Mouse (Mus musculus) liver, embryonic 14.5 days (tissue): ENCODE data around the gene Syne4.

Experiments
- CTCF ChIP-seq: IDR thresholded peaks from 2 replicates; pipeline ENCODE4 v1.5.1; 2016; ENCODE audit warnings: antibody characterized with exemption, low read depth, control low read depth
- EP300 ChIP-seq: IDR thresholded peaks from 2 replicates; pipeline ENCODE4 v1.6.1; 2016; ENCODE audit warnings: antibody characterized with exemption, low read depth

DNA sequence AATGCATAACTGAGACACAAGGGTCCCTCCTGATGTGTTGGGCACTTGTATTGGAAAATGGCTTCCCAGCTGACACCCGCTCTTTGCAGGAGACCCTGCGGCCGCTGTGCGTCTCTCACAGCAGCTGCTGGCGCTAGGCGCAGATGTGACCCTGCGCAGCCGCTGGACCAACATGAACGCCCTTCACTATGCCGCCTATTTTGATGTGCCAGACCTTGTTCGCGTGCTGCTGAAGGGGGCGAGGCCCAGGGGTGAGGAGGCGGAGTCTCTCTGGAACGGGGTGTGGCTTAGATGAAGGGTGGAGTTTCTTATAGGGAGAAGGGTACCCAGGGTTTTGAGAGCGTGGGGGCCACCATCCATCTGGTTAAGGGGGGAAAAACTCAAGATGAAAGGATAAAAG, 17.3 kb upstream of the Syne4 start:
- TF ChIP-seq CTCF = no peak
- no peak for TF ChIP-seq EP300
